Mouse (Mus musculus) gastrocnemius, postnatal 14 days (tissue): ENCODE results near the gene Fig4. TPM values are rescaled to one million over a fixed set of nuclear protein-coding genes. Genes with fewer than 3 reads are reported as not detected.

Experiments used
- DNase-seq: peaks from one replicate; pipeline ENCODE4 v3.0.0; 2021; ENCODE audit warnings: mixed read lengths
- intact Hi-C: fragments of 180-260 bp; cut with DNase I; formaldehyde crosslinking; loops from one replicate; pipeline ENCODE4 v1.15.1; 2025; ENCODE audit warnings: low total_unique reads
- total RNA-seq, 2 experiments: library from RNA; stranded (reverse); gene quantifications; 2 replicates each; pipeline ENCODE4 v1.2.3; 2021

Gene Fig4
- total RNA-seq, 2 experiments from 2014 or later = 6.0 to 7.0 TPM

GRCm38 (mm10) chr10:41278808-41279207 lies 24.3 kb downstream of the Fig4 start:
- intact Hi-C loops = no loop called here
- no peak for DNase-seq

- intact Hi-C loops = no loop called here
Observed at GRCm38 (mm10) chr10:41274871-41275270, 28.2 kb downstream of the Fig4 start.

DNA sequence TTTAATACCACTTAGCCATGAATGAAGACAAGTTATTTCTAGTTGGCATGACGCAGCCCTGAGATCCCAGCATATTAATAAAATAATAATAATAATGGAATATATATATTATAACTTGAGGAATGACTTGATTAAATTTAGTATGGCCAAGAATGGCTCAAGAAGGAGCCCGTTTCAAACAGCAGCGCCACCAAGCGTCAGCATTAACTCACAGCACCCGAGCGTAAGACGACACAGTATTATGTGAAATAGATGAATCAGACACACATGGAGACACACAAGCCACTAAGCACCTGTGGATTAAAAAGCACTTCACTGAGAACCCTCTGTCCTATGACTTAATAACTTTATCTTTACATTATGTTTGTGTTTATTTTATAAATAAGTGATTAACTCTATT lies 31.2 kb downstream of the Fig4 start:
- DNase-seq = no peak
- intact Hi-C loops = no loop called here

More at GRCm38 (mm10) chr10:41274871-41275270, 28.2 kb downstream of the Fig4 start:
- no peak for DNase-seq

DNA sequence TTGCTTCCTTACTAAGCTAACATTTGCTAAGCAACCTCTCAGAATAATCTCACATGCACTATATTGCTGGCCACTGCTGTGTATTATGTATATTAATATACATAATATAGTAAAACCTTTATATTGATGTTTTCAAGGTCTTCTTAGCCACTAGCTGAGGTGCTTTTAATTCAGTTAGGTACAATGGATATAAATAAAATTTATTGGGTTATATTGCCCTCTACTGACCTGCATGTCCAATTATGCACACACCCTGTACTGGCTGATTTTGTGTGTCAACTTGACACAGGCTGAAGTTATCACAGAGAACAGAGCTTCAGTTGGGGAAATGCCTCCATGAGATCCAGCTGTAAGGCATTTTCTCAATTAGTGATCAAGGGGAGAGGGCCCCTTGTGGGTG lies 41.2 kb downstream of the Fig4 start:
- no peak for DNase-seq
- intact Hi-C loops = no loop called here

DNA sequence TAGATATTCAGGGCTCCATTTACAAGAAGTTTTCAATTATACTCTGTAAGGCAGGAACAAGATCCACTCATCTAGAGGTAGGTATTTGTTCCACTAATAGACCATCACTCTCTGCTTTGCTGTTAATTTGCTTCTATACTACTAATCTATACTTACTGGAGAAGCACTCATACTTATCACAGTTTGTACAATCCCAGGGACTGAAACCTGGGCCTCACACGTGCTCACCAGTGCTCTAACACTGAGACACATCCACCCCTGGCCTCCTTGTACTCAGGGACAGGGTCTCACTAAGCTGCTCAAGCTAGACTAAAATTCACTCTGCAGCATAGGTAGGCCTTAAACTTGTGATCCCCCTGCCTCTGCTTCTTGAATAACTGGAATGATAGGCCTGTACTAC lies 41.8 kb downstream of the Fig4 start:
- DNase-seq = no peak
- intact Hi-C loops = no loop called here

DNA sequence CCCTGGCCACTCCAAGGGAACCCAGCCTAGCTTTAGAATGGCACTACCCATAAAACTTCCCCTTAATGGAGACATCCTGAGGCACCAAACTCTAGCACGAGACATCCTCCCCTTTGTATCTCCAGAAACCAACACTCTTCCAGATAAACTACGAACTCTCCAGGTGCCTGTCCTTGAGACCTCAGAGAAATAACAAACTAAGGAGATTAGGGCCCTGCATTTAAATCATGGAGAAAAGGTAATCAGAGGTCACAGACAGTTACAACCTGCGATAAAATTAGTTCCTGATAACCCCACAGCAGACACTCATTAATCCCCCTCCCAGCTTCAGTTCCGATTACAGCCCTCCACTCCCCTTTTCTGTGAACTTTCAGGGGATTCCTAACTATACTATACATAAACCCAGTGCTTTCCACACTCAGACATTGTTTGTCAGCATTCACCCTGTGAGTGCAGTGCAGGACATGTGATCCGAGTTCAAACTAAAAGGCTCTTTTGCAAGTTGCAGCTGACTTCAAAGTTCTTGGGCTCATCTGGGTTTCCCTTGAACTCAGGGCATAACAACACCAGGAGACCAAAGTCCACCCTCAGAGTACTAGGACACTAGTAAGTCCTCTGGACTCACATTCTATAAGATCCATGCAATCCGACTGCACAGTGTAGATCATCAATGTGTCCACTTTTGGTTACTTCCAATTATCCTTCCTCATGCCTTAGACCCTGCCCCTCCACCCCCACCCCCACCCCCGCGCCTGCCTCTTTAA lies 42.6 kb downstream of the Fig4 start:
- DNase-seq = no peak
- intact Hi-C loops = no loop called here

DNA sequence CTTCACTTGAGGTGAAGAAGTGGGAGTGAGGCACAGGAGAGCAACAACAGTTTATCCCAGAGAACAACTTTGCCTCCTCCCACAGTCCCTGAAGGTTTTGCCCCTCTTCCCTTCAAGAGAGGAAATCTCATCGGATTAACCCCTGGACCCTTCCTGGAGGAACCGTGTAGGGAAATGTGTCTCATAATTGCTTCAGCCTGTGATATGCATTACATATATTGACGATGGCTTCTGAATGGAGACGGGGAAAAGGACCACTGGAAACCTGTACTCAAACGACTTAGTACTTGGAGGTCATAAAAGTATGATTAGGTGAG lies 52.4 kb downstream of the Fig4 start:
- intact Hi-C loops = no loop called here
- DNase-seq = no peak

- intact Hi-C loops = no loop called here
- DNase-seq = no peak
Observed at GRCm38 (mm10) chr10:41250045-41250748, 52.9 kb downstream of the Fig4 start.

DNA sequence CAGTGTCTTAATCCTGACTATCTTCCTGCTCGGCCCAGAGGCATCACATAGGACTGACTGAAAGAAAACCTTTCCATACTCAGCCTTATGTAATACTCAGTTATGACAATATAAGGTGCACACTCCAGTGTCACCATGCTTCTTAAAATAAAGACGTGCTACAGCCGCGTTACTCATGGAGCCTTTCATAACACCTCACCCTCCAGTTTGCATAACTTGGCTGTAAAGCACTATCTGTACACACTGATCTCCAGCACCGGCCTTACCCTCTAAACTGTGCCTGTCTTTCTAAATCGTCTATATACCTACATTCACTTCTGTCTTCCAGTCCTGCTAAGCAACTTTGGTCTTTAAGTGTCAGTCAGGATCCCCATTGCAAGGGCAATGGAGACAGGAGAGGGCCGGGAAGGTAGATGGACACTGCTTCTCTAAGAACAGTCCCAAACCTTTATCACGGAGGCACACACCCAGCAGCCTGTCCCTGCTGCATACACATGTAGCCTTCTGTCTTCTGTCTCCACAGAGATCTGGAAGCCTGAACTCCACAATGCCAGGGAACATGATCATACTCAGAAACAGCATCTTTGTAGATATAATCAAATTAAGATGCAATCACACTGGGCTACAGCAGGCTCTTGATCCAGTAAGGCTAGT lies 53.9 kb downstream of the Fig4 start:
- no peak for DNase-seq
- intact Hi-C loops = no loop called here

DNA sequence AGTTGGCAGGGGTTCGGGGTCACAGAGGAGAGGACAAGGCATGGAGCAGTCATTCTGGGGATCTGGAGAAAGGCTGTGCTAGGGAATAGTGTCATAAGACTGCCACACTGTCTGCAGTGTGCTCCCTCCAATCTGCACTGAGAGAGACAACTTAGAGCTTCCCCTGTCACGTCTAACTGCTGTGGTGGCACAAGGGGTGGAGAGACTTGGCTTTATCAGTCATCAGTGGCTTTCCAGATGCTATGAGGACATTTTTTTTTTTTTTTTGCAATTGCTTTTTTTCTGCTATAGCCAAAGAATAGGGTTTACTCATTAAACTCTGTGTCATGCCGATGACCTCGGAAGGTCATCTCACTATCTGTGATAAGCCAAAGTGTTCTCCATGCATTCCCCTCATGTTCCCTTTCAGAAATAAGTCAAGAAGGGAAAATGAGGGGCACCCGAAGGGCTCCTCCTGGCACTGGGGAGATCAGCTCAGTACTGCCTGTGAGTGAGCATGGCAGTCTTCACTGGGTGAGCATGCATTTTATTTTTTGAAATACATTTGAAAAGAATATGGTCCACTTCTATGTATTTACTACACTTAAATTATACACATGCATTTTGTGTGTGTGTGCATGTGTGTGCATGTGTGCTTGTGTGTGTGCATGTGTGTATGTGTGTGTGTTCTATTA lies 55.1 kb downstream of the Fig4 start:
- intact Hi-C loops = no loop called here
- no peak for DNase-seq

DNA sequence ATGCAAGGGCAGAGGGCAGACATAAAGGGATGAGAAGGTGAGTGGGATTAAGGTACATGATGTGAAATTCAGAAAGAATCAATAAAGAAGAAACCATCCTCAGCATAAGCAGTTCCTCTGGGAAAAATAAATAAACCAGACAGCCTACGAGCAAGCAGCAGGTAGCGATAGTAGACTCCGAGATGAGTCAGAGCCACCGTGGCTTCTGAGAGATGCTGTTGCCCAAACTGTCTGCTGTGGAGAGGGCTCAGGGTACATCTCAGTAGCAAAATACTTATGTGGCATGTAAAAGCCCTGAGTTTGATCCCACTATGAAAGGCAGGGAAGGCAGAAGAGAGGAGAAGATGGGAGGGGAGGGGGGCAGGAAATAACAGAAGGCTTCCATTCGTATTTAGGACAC lies 56.9 kb downstream of the Fig4 start:
- no peak for DNase-seq
- intact Hi-C loops = no loop called here

- no peak for DNase-seq
- intact Hi-C loops = no loop called here
Observed at GRCm38 (mm10) chr10:41245477-41245876, 57.6 kb downstream of the Fig4 start.

- intact Hi-C loops = no loop called here
Observed at GRCm38 (mm10) chr10:41245028-41245427, 58.0 kb downstream of the Fig4 start.

DNA sequence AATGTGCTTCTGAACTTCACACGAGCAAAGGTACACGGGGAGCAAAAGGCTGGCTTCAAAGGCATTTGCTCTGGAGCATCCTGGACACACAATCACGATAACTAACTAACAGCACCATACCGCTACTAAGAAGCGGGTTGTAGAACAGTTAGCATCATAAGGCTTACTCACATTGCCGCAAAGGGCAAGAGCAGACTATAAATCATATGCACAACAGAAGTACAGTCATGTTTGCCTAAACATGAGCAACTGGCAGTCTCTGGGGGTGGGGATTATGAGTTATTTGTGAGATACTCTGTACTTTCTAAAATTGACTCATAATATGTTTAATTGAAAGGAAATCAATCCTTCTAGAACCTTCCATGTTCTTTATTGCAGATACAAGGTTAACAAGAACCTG lies 59.1 kb downstream of the Fig4 start:
- intact Hi-C loops = no loop called here
- no peak for DNase-seq

More at GRCm38 (mm10) chr10:41245028-41245427, 58.0 kb downstream of the Fig4 start:
- DNase-seq = no peak

DNA sequence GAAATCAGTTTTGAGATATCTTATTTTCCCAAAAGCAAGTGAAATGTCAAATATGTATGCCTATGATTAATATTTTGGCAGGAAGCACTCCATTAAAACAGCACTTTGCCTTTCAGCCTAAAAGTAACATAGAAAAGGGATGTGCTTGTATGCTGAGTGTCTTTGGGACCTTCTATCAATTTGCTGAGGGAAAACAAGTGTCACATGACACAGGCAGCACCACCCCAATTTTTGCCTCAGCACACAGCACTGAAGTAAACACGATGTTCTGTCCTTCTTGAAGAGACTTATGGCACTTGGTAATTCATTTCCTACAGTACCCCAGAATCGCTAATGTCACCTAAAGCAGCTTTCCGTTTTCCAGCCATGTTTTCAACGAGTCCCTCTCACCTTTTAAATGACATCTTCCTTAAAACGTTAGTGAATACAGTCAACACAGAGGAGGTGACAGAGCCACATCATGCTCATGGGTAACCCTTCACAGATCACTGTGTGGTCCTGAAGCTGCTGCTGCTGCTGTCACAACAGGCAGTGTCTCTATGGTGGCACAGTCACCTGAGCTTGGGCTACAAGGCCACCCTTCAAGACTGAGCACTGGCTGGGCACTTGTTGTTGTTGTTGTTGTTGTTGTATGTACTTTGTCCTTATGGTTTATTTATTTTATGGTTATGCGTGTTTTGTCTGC lies 61.4 kb downstream of the Fig4 start:
- no peak for DNase-seq
- intact Hi-C loops = no loop called here

GRCm38 (mm10) chr10:41241080-41241479 lies 62.0 kb downstream of the Fig4 start:
- intact Hi-C loops = no loop called here
- no peak for DNase-seq

DNA sequence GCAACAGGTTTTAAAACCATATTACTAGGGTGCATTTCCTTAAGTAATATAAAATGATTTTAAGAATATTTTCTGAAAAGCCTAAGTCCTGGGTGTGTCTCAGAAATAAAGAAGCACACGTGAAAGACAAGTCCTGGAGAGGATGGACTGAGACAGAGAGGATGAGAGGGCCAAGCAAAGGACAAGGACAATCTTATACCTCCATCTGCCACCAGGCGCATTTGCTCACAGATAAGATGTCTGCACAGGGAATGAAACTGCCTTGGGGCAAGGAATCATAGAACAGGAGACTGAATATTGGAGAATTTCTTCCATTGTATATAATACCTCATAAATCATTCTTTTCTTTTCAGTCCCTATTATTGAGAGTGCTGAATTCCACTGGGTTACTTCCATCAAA lies 67.0 kb downstream of the Fig4 start:
- intact Hi-C loops = no loop called here
- DNase-seq = no peak

- intact Hi-C loops = no loop called here
- DNase-seq = no peak
Observed at GRCm38 (mm10) chr10:41235584-41235983, 67.5 kb downstream of the Fig4 start.

- DNase-seq = no peak
- intact Hi-C loops = no loop called here
Observed at GRCm38 (mm10) chr10:41235159-41235558, 67.9 kb downstream of the Fig4 start.

DNA sequence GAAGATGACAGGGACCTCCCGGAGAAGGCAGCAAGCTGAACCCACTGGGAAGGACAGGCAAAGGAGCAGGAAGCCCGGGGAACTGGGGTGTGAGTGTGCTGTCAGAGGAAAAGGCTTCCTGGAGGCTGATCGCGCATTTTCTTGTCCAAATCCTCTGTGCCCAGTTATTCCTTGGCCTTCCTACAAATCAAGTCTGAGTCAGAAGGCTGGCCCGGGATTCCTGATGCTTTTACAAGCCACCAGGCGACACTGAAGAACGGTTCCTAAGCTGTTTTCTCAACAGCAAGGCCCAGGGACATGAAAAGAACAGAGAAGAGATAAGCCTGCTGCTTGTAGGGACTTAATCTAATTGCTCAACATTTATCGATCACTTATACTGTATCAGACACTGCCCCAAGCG lies 68.5 kb downstream of the Fig4 start:
- no peak for DNase-seq

More for the DNA sequence above, 68.5 kb downstream of the Fig4 start:
- intact Hi-C loops = no loop called here
